Mouse (Mus musculus) megakaryocyte, embryonic 14.5 days (primary cell): ENCODE measurements at regions not wholly inside any gene's neighbourhood (a gene's known extent, or its start where the extent isn't known, plus 50 kb on each side); places are given as distances from the start of the nearest gene placed in this dataset.

Experiments used
- FLI1 ChIP-seq: IDR thresholded peaks from 2 replicates; pipeline ENCODE4 v1.6.1; 2012; ENCODE audit warnings: low read length, inconsistent platforms, mixed read lengths
- GATA1 ChIP-seq: IDR thresholded peaks from 3 replicates; pipeline ENCODE4 v1.6.1; 2012; ENCODE audit warnings: mixed read lengths, low read length, inconsistent platforms, borderline replicate concordance

DNA sequence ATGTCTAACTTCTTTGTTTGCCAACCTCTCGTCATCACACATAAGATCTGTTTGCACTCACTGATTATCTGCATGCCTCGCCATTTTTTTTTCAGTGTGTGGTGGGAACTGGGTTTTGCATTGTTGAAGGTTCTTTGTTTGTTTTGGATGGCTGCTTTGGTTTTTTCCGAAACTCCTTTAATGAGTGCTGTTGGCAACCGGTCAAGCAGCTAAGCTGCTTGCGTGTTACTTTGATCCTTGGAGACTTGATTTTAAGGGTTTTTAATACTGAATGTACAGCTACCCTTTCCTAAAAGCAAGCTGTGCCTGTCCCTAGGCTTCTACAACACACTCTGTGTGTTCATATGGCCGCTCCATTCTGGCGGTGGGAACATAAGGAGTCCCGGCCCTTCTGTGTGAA is 733.9 kb downstream of the Nedd1 start:
- no peak for TF ChIP-seq GATA1
- no peak for TF ChIP-seq FLI1
